Mouse (Mus musculus) MEL (cell line): ENCODE data around the gene Tubg2. TPM values are rescaled to one million over a fixed set of nuclear protein-coding genes. Genes with fewer than 3 reads are reported as not detected.

Source experiments
- DNase-seq: peaks from one replicate; pipeline ENCODE4 v3.0.0; 2011; ENCODE audit warnings: low read depth, low spot score
- H3K27ac ChIP-seq: 2 replicates; pipeline ENCODE4 v1.5.1; 2012; ENCODE audit warnings: low read depth, mild to moderate bottlenecking, control low read depth, low read length, moderate library complexity; ENCODE audit not compliant: control insufficient read depth
- H3K27me3 ChIP-seq, 2 experiments: fragments of 150-350 bp in 1 of 2; sonication (generic) in 1 of 2; 2 replicates each; pipeline ENCODE4 v1.6.1; 2012; ENCODE audit warnings: low read length in 2 of 2, mild to moderate bottlenecking in 2 of 2, improper control_type of control experiment in 1 of 2, moderate library complexity in 1 of 2; ENCODE audit not compliant: insufficient read depth in 2 of 2, control insufficient read depth in 1 of 2
- H3K36me3 ChIP-seq, 2 experiments: 2 replicates each; pipeline ENCODE4 v1.6.1; 2012 to 2014; ENCODE audit warnings: low read length in 2 of 2, improper control_type of control experiment in 1 of 2, inconsistent platforms in 1 of 2, mild to moderate bottlenecking in 1 of 2; ENCODE audit not compliant: insufficient read depth in 2 of 2, control insufficient read depth in 1 of 2
- H3K4me1 ChIP-seq, 2 experiments: fragments of 150-350 bp in 1 of 2; sonication (generic) in 1 of 2; 2 replicates each; pipeline ENCODE4 v1.6.1; 2012; ENCODE audit warnings: low read length in 2 of 2, improper control_type of control experiment in 1 of 2, mild to moderate bottlenecking in 1 of 2; ENCODE audit not compliant: insufficient read depth in 2 of 2, control insufficient read depth in 1 of 2
- H3K4me3 ChIP-seq, 2 experiments: fragments of 150-350 bp in 1 of 2; sonication (generic) in 1 of 2; 2 replicates each; pipeline ENCODE4 v1.5.1; 2012; ENCODE audit warnings: low read depth in 2 of 2, low read length in 2 of 2, mild to moderate bottlenecking in 2 of 2, moderate library complexity in 2 of 2, control low read depth in 1 of 2, improper control_type of control experiment in 1 of 2; ENCODE audit not compliant: control insufficient read depth in 1 of 2, insufficient read depth in 1 of 2
- H3K79me2 ChIP-seq: 2 replicates; pipeline ENCODE4 v1.6.1; 2012; ENCODE audit warnings: mild to moderate bottlenecking, low read length, moderate library complexity; ENCODE audit not compliant: control insufficient read depth, poor library complexity, insufficient read depth
- H3K9ac ChIP-seq: 2 replicates; pipeline ENCODE4 v1.6.1; 2012; ENCODE audit warnings: low read depth, mild to moderate bottlenecking, control low read depth, low read length, moderate library complexity; ENCODE audit not compliant: control insufficient read depth, poor library complexity, severe bottlenecking
- H3K9me3 ChIP-seq: fragments of 150-350 bp; sonication (generic); replicated peaks from 2 replicates; pipeline ENCODE4 v1.6.1; 2012; ENCODE audit warnings: mild to moderate bottlenecking, low read length, improper control_type of control experiment, moderate library complexity; ENCODE audit not compliant: insufficient read depth
- BHLHE40 ChIP-seq: IDR thresholded peaks from 2 replicates; pipeline ENCODE4 v1.6.1; 2012; ENCODE audit warnings: low read depth, mild to moderate bottlenecking, inconsistent platforms, low read length, improper control_type of control experiment, borderline replicate concordance
- CHD2 ChIP-seq: IDR thresholded peaks from 2 replicates; pipeline ENCODE4 v1.6.1; 2011; ENCODE audit warnings: low read length, improper control_type of control experiment
- E2F4 ChIP-seq: IDR thresholded peaks from 2 replicates; pipeline ENCODE4 v1.6.1; 2011; ENCODE audit warnings: low read depth, low read length, improper control_type of control experiment, borderline replicate concordance
- GABPA ChIP-seq: IDR thresholded peaks from 2 replicates; pipeline ENCODE4 v1.6.1; 2012; ENCODE audit warnings: low read depth, mild to moderate bottlenecking, inconsistent platforms, low read length, improper control_type of control experiment, moderate library complexity
- GATA1 ChIP-seq: IDR thresholded peaks from 2 replicates; pipeline ENCODE4 v1.6.1; 2011; ENCODE audit warnings: low read depth, low read length, improper control_type of control experiment
- JUND ChIP-seq: IDR thresholded peaks from 2 replicates; pipeline ENCODE4 v1.6.1; 2011; ENCODE audit warnings: low read depth, mild to moderate bottlenecking, improper control_type of control experiment, low read length
- KAT2A ChIP-seq: conservative IDR thresholded peaks from 2 replicates; pipeline ENCODE4 v1.6.1; 2012; ENCODE audit warnings: low read depth, low read length, improper control_type of control experiment, inconsistent platforms
- MAFK ChIP-seq: IDR thresholded peaks from 2 replicates; pipeline ENCODE4 v1.6.1; 2011; ENCODE audit warnings: low read depth, mild to moderate bottlenecking, low read length, improper control_type of control experiment, borderline replicate concordance
- MAZ ChIP-seq: IDR thresholded peaks from 2 replicates; pipeline ENCODE4 v1.6.1; 2012; ENCODE audit warnings: low read depth, mild to moderate bottlenecking, inconsistent platforms, low read length, improper control_type of control experiment
- MEF2A ChIP-seq: IDR thresholded peaks from 2 replicates; pipeline ENCODE4 v1.6.1; 2014; ENCODE audit warnings: low read depth, mild to moderate bottlenecking, inconsistent platforms, low read length, improper control_type of control experiment; ENCODE audit not compliant: poor library complexity, insufficient replicate concordance, severe bottlenecking; ENCODE audit errors: extremely low read depth
- MYC ChIP-seq: IDR thresholded peaks from 2 replicates; pipeline ENCODE4 v1.6.1; 2011; ENCODE audit warnings: low read depth, mild to moderate bottlenecking, low read length, improper control_type of control experiment, moderate library complexity
- NRF1 ChIP-seq: IDR thresholded peaks from 2 replicates; pipeline ENCODE4 v1.6.1; 2014; ENCODE audit warnings: low read depth, mild to moderate bottlenecking, inconsistent platforms, low read length, improper control_type of control experiment, moderate library complexity; ENCODE audit not compliant: poor library complexity, insufficient read depth, severe bottlenecking
- POLR2A ChIP-seq, 2 experiments: IDR thresholded peaks; 2 replicates each; pipeline ENCODE4 v1.6.1; 2011 to 2012; ENCODE audit warnings: low read length in 2 of 2, mild to moderate bottlenecking in 2 of 2, control low read depth in 1 of 2, improper control_type of control experiment in 1 of 2, low read depth in 1 of 2, moderate library complexity in 1 of 2; ENCODE audit not compliant: control insufficient read depth in 1 of 2, insufficient read depth in 1 of 2, poor library complexity in 1 of 2
- POLR2AphosphoS5 ChIP-seq: IDR thresholded peaks from 2 replicates; pipeline ENCODE4 v1.6.1; 2012; ENCODE audit warnings: low read depth, borderline replicate concordance, mild to moderate bottlenecking, inconsistent platforms, low read length, moderate library complexity, mixed read lengths
- RAD21 ChIP-seq: IDR thresholded peaks from 2 replicates; pipeline ENCODE4 v1.6.1; 2011; ENCODE audit warnings: mild to moderate bottlenecking, low read depth, low read length, improper control_type of control experiment
- SIN3A ChIP-seq: IDR thresholded peaks from 2 replicates; pipeline ENCODE4 v1.6.1; 2012; ENCODE audit warnings: low read length, improper control_type of control experiment, inconsistent platforms
- SMC3 ChIP-seq: IDR thresholded peaks from 2 replicates; pipeline ENCODE4 v1.6.1; 2011; ENCODE audit warnings: low read depth, low read length, improper control_type of control experiment
- TAL1 ChIP-seq: IDR thresholded peaks from 2 replicates; pipeline ENCODE4 v1.6.1; 2012; ENCODE audit warnings: mild to moderate bottlenecking, inconsistent platforms, low read length, moderate library complexity, mixed read lengths
- TBP ChIP-seq: IDR thresholded peaks from 2 replicates; pipeline ENCODE4 v1.8.0; 2011; ENCODE audit warnings: low read depth, low read length, improper control_type of control experiment
- TCF12 ChIP-seq: IDR thresholded peaks from 2 replicates; pipeline ENCODE4 v1.6.1; 2014; ENCODE audit warnings: low read depth, mild to moderate bottlenecking, inconsistent platforms, low read length, improper control_type of control experiment, moderate library complexity
- UBTF ChIP-seq: IDR thresholded peaks from 2 replicates; pipeline ENCODE4 v1.6.1; 2012; ENCODE audit warnings: low read depth, mild to moderate bottlenecking, inconsistent platforms, low read length, improper control_type of control experiment, moderate library complexity, borderline replicate concordance; ENCODE audit not compliant: insufficient read depth
- ZKSCAN1 ChIP-seq: IDR thresholded peaks from 2 replicates; pipeline ENCODE4 v1.6.1; 2012; ENCODE audit warnings: low read depth, mild to moderate bottlenecking, inconsistent platforms, low read length, improper control_type of control experiment, moderate library complexity
- ZMIZ1 ChIP-seq: IDR thresholded peaks from 2 replicates; pipeline ENCODE4 v1.6.1; 2012; ENCODE audit warnings: low read depth, mild to moderate bottlenecking, inconsistent platforms, low read length, improper control_type of control experiment, moderate library complexity
- polyA plus RNA-seq, 2 experiments: library from polyadenylated mRNA; stranded (reverse) in 1 of 2; unstranded in 1 of 2; fragments of >175 nt in 1 of 2; fragments of >200 nt in 1 of 2; gene quantifications; 2 replicates each; pipeline versions ENCODE4 v1.2.1 to v1.2.4; 2012; ENCODE audit warnings: low replicate concordance in 2 of 2, low read depth in 1 of 2; ENCODE audit not compliant: insufficient read length in 2 of 2, insufficient read depth in 1 of 2, missing spikeins in 1 of 2
- total RNA-seq: library from RNA; depleted of rRNA; stranded (reverse); fragments of 300-350 nt; gene quantifications from 2 replicates; pipeline ENCODE4 v1.2.3, GENCODE M21; 2012

Gene Tubg2
- total and polyA plus RNA-seq, 3 experiments, result not detected

- TF ChIP-seq ZMIZ1 (no peak), POLR2AphosphoS5 (no peak), ZKSCAN1 (no peak), SIN3A (no peak), GATA1 (no peak), MEF2A (no peak), SMC3 (no peak), BHLHE40 (no peak), TBP (no peak), TAL1 (no peak), TCF12 (no peak), E2F4 (no peak), GABPA (no peak), MAFK (no peak), KAT2A (no peak), NRF1 (no peak), POLR2A (IDR thresholded peaks at IDR 0.05; ENCODE audit: control insufficient read depth in 1 of 2, insufficient read depth in 1 of 2, low read depth in 1 of 2, low read length in 2 of 2, poor library complexity in 1 of 2) (no peak), UBTF (no peak)
- TF ChIP-seq, all 39 proteins: peak for 0
- H3K4me3 ChIP-seq, result no peak overlapping the region
- no peak overlapping the region for H3K9ac ChIP-seq
- H3K79me2 ChIP-seq, result peaks cover 24% of the 10 kb centered on the region
- H3K27me3 ChIP-seq, result no peaks in the 10 kb centered on the region
- 0 out of 4 replicates have a peak, but pooled peaks cover 0 to 2% of the 10 kb centered on the region in 2 experiments for H3K4me1 ChIP-seq
- H3K36me3 ChIP-seq, result peaks cover 2 to 6% of the 10 kb centered on the region in 2 experiments
- DNase-seq, result no peak
- no peaks in the 10 kb centered on the region for H3K9me3 ChIP-seq
- no peak overlapping the region for H3K27ac ChIP-seq
Observed at GRCm38 (mm10) chr11:101112186-101112585, 43.5 kb upstream of the Tubg2 start.

DNA sequence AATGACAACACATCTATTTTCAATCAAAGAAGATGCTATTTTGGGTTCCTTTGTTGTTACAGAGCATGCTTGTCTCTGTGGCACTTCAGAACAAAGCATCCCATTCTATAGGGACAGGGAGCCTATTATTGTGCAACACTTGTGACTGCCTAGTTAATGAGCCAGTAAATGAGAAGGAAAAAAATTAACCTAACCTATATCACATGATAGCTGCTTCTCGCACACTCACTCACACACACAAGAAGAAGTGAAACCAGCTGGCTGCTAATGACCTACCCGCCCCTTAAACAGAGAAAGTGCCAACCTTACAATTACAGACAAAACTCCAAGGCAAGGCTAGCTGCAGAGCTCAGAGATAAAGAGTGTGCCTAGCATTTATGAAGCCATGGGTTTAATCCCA, 40.1 kb upstream of the Tubg2 start:
- H3K79me2 ChIP-seq, result peaks cover 47% of the 10 kb centered on the region
- H3K36me3 ChIP-seq, result peaks cover 2 to 16% of the 10 kb centered on the region in 2 experiments
- TF ChIP-seq GABPA (no peak), RAD21 (no peak), UBTF (no peak), E2F4 (no peak), MYC (no peak), MEF2A (no peak), MAZ (no peak), ZKSCAN1 (no peak), CHD2 (no peak), BHLHE40 (no peak), POLR2AphosphoS5 (no peak), SMC3 (no peak), TCF12 (no peak), JUND (no peak)
- DNase-seq, result no peak
- H3K27me3 ChIP-seq, result no peaks in the 10 kb centered on the region
- no peak overlapping the region for H3K9ac ChIP-seq
- H3K27ac ChIP-seq, result no peak overlapping the region
- no peak overlapping the region for H3K4me3 ChIP-seq
- H3K9me3 ChIP-seq, result no peaks in the 10 kb centered on the region
- peaks cover 11 to 12% of the 10 kb centered on the region in 2 experiments for H3K4me1 ChIP-seq
